Mouse (Mus musculus) myocyte (in vitro differentiated cells): ENCODE data around the gene Ung. TPM values are rescaled to one million over a fixed set of nuclear protein-coding genes. Genes with fewer than 3 reads are reported as not detected.
A peak's percentile ranks its signal among the peaks of the same experiment; 100 is the strongest.

Experiments used
- H3K27me3 ChIP-seq: one replicate; pipeline ENCODE4 v1.6.1; 2011; ENCODE audit not compliant: control insufficient read depth, insufficient read depth, insufficient read length
- H3K36me3 ChIP-seq: one replicate; pipeline ENCODE4 v1.6.1; 2011; ENCODE audit not compliant: control insufficient read depth, insufficient read depth
- H3K4me2 ChIP-seq: one replicate; pipeline ENCODE4 v1.6.1; 2011; ENCODE audit warnings: low read depth, control low read depth
- H3K4me3 ChIP-seq: one replicate; pipeline ENCODE4 v1.5.1; 2011; ENCODE audit warnings: mild to moderate bottlenecking, control low read depth, moderate library complexity
- H3K79me2 ChIP-seq: one replicate; pipeline ENCODE4 v1.6.1; 2011; ENCODE audit not compliant: control insufficient read depth, insufficient read depth
- H3ac ChIP-seq: one replicate; pipeline ENCODE4 v1.6.1; 2011; ENCODE audit not compliant: control insufficient read depth, insufficient read length
- CEBPB ChIP-seq: IDR thresholded peaks from 2 replicates; pipeline ENCODE4 v1.6.1; 2011; ENCODE audit warnings: mild to moderate bottlenecking, moderate library complexity; ENCODE audit not compliant: poor library complexity, insufficient read depth, severe bottlenecking
- E2F4 ChIP-seq: IDR thresholded peaks from one replicate; pipeline ENCODE4 v1.6.1; 2011; ENCODE audit warnings: mild to moderate bottlenecking, control low read depth, moderate library complexity; ENCODE audit not compliant: insufficient read depth
- MAX ChIP-seq: IDR thresholded peaks from one replicate; pipeline ENCODE4 v1.6.1; 2011; ENCODE audit warnings: low read depth, mild to moderate bottlenecking, control low read depth
- MYOD1 ChIP-seq, 3 experiments: IDR thresholded peaks; one replicate each; pipeline ENCODE4 v1.6.1; 2011; ENCODE audit warnings: control low read depth in 2 of 3, low read depth in 2 of 3, mild to moderate bottlenecking in 2 of 3, moderate library complexity in 1 of 3; ENCODE audit not compliant: insufficient read length in 2 of 3, control insufficient read depth in 1 of 3
- MYOG ChIP-seq, 3 experiments: IDR thresholded peaks; one replicate each; pipeline ENCODE4 v1.6.1; 2011; ENCODE audit warnings: control low read depth in 2 of 3, low read depth in 2 of 3, mild to moderate bottlenecking in 2 of 3; ENCODE audit not compliant: insufficient read length in 2 of 3, control insufficient read depth in 1 of 3, insufficient read depth in 1 of 3
- POLR2A ChIP-seq: IDR thresholded peaks from one replicate; pipeline ENCODE4 v1.6.1; 2011; ENCODE audit warnings: low read depth, mild to moderate bottlenecking, control low read depth, moderate library complexity; ENCODE audit not compliant: insufficient read length
- POLR2AphosphoS2 ChIP-seq: IDR thresholded peaks from one replicate; pipeline ENCODE4 v1.6.1; 2011; ENCODE audit warnings: low read depth, control low read depth; ENCODE audit not compliant: insufficient read length
- REST ChIP-seq: IDR thresholded peaks from one replicate; pipeline ENCODE4 v1.6.1; 2011; ENCODE audit warnings: mild to moderate bottlenecking, control low read depth, moderate library complexity; ENCODE audit not compliant: insufficient read depth, insufficient read length
- SRF ChIP-seq: IDR thresholded peaks from one replicate; pipeline ENCODE4 v1.6.1; 2011; ENCODE audit warnings: low read depth; ENCODE audit not compliant: control insufficient read depth, insufficient read length
- TCF12 ChIP-seq: IDR thresholded peaks from one replicate; pipeline ENCODE4 v1.6.1; 2011; ENCODE audit warnings: mild to moderate bottlenecking, control low read depth; ENCODE audit not compliant: poor library complexity, insufficient read depth, severe bottlenecking
- TCF3 ChIP-seq: IDR thresholded peaks from one replicate; pipeline ENCODE4 v1.6.1; 2011; ENCODE audit warnings: low read depth, control low read depth; ENCODE audit not compliant: insufficient read length
- USF1 ChIP-seq: IDR thresholded peaks from one replicate; pipeline ENCODE4 v1.6.1; 2011; ENCODE audit warnings: low read depth, mild to moderate bottlenecking, control low read depth, moderate library complexity
- polyA plus RNA-seq: library from polyadenylated mRNA; unstranded; fragments of >200 nt; fragmentation: generic; extraction: Trizol; gene quantifications from one replicate; pipeline ENCODE4 v1.2.1, GENCODE M21; 2012; ENCODE audit warnings: missing spikeins

Ung gene
- polyA plus RNA-seq, 1 experiment, result 2.7 TPM

DNA sequence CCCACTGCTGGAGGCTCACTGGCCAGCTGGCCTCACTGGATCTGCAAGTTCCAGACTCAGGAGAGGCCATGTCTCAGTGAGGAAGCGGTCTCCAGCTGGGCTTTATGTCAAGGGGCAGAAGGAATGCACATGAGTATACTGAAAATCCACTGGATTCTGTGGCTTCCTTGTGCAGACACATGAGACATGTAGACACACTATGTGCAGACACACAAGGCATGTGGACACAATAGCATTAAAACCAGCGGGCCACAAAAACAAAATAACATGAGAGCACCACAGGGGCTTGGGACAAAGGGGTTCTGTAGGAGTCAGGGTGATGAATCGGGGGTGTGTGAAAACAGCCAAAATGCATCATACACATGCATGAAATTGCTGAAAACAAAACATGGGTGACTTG lies 4.2 kb upstream of the Ung start:
- peaks cover 2% of the 10 kb centered on the region for H3K36me3 ChIP-seq
- TF ChIP-seq TCF12 (no peak), MYOG (IDR thresholded peaks at IDR 0.05; ENCODE audit: control insufficient read depth in 1 of 3, insufficient read depth in 1 of 3, insufficient read length in 2 of 3, low read depth in 2 of 3) (no peak), TCF3 (no peak), REST (no peak), POLR2A (no peak), MAX (no peak), SRF (no peak), E2F4 (no peak), MYOD1 (IDR thresholded peaks at IDR 0.05; ENCODE audit: control insufficient read depth in 1 of 3, insufficient read length in 2 of 3, low read depth in 2 of 3) (no peak), USF1 (no peak), CEBPB (no peak), POLR2AphosphoS2 (no peak)
- H3ac ChIP-seq, result no peak overlapping the region
- H3K4me2 ChIP-seq, result no peak overlapping the region
- no peaks in the 10 kb centered on the region for H3K27me3 ChIP-seq
- H3K79me2 ChIP-seq, result no peaks in the 10 kb centered on the region
- H3K4me3 ChIP-seq, result no peak overlapping the region

DNA sequence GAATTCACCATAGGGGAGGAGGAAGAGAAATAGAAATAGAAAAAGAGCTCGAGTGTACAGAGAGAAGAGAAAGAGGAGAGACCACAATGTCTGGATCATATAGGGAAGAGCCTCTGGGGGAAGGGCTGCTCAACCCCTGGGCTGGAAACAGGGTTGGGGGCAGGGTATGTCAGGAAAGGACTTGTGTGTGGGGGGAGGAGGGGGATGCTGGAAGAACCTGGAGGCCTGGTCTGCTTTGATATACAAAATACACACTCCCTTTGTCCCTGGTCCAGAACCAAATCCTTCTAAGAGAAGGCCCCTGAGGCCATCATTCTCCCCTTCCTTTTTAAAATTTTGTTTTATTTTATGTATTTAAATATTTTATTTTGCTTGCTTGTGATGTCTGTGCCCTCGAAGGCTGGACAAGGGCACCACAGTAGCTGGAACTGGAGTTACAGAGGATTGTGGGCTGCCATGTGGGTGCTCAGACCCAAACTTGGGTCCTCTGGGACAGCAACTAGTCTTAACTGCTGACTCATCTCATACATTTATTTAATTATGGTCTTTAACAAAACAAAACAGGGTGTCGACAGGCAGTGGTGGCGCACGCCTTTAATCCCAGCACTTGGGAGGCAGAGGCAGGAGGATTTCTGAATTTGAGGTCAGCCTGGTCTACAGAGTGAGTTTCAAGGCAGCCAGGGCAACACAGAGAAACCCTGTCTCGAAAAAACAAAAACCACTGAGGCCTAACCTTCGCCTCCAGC lies 3.5 kb upstream of the Ung start:
- Histone ChIP-seq H3K4me3 (peak overlapping the region; percentile 28), H3K79me2 (no peaks in the 10 kb centered on the region), H3K4me2 (peak overlapping the region; percentile 89), H3K27me3 (no peaks in the 10 kb centered on the region), H3K36me3 (no peaks in the 10 kb centered on the region), H3ac (no peak overlapping the region)
- TF ChIP-seq MYOG (IDR thresholded peaks at IDR 0.05; ENCODE audit: control insufficient read depth in 1 of 3, insufficient read depth in 1 of 3, insufficient read length in 2 of 3, low read depth in 2 of 3), result no peak
- no peak for TF ChIP-seq USF1
- no peak for TF ChIP-seq TCF12
- TF ChIP-seq POLR2A, result no peak
- TF ChIP-seq E2F4, result no peak

GRCm38 (mm10) chr5:114127374-114128349 lies 2.5 kb upstream of the Ung start, which contains the start of gene Alkbh2:
Gene Alkbh2, minus strand, starts transcription at chr5:114128218.
- H3K4me2 ChIP-seq, result peak within 1 kb of the TSS; percentile 89
- H3K27me3 ChIP-seq, result no peaks in the 10 kb centered on the region
- H3K36me3 ChIP-seq, result no peaks in the 10 kb centered on the region
- no peak for TF ChIP-seq POLR2AphosphoS2
- TF ChIP-seq MYOD1 (IDR thresholded peaks at IDR 0.05; ENCODE audit: control insufficient read depth in 1 of 3, insufficient read length in 2 of 3, low read depth in 2 of 3), result no peak
- TF ChIP-seq SRF, result no peak
- TF ChIP-seq MAX, result no peak
- TF ChIP-seq E2F4, result no peak
- H3ac ChIP-seq, result peak within 1 kb of the TSS; percentile 6
- peak within 1 kb of the TSS; percentile 28 for H3K4me3 ChIP-seq
- H3K79me2 ChIP-seq, result no peaks in the 10 kb centered on the region

- Histone ChIP-seq H3K27me3 (no peaks in the 10 kb centered on the region), H3K36me3 (no peaks in the 10 kb centered on the region), H3K4me2 (peak overlapping the region; percentile 77), H3K4me3 (no peak overlapping the region), H3ac (peak overlapping the region; percentile 25), H3K79me2 (no peaks in the 10 kb centered on the region)
- TF ChIP-seq TCF3 (no peak), MYOD1 (IDR thresholded peaks at IDR 0.05; ENCODE audit: control insufficient read depth in 1 of 3, insufficient read length in 2 of 3, low read depth in 2 of 3) (no peak), MYOG (IDR thresholded peaks at IDR 0.05; ENCODE audit: control insufficient read depth in 1 of 3, insufficient read depth in 1 of 3, insufficient read length in 2 of 3, low read depth in 2 of 3) (no peak), POLR2AphosphoS2 (no peak), CEBPB (no peak), USF1 (no peak), TCF12 (no peak), SRF (no peak), E2F4 (no peak)
Measured at GRCm38 (mm10) chr5:114129550-114130210, 506 bp upstream of the Ung start.
